Mouse (Mus musculus) limb, embryonic 14.5 days (tissue): ENCODE results near the gene Cnot1. TPM values are rescaled to one million over a fixed set of nuclear protein-coding genes. Genes with fewer than 3 reads are reported as not detected.

Experiments used
- ATAC-seq: fragments of 200-750 bp; cut with Nextera tagmentation; 2 replicates; pipeline ENCODE4 v1.8.0; 2017; ENCODE audit warnings: low read depth, moderate number of reproducible peaks, moderate TSS enrichment; ENCODE audit not compliant: low FRiP score
- DNase-seq: peaks from one replicate; pipeline ENCODE4 v3.0.0-alpha.2; 2015; ENCODE audit warnings: low spot score
- H3K27ac ChIP-seq: fragments of 300-500 bp; sonication (generic); replicated peaks from 2 replicates; pipeline ENCODE4 v1.5.1; 2014; ENCODE audit warnings: low read depth, mild to moderate bottlenecking, low read length, moderate library complexity, mixed read lengths
- H3K27me3 ChIP-seq: fragments of 300-500 bp; sonication (generic); 2 replicates; pipeline ENCODE4 v1.6.1; 2014; ENCODE audit warnings: low read length, mixed read lengths; ENCODE audit not compliant: control insufficient read depth, insufficient read depth
- H3K36me3 ChIP-seq: fragments of 300-500 bp; sonication (generic); 2 replicates; pipeline ENCODE4 v1.6.1; 2014; ENCODE audit warnings: mild to moderate bottlenecking, low read length, moderate library complexity, mixed read lengths; ENCODE audit not compliant: control insufficient read depth, insufficient read depth
- H3K4me1 ChIP-seq: fragments of 300-500 bp; sonication (generic); 2 replicates; pipeline ENCODE4 v1.6.1; 2014; ENCODE audit warnings: antibody characterized with exemption, low read length, mixed read lengths; ENCODE audit not compliant: control insufficient read depth, insufficient read depth
- H3K4me2 ChIP-seq: fragments of 300-500 bp; sonication (generic); replicated peaks from 2 replicates; pipeline ENCODE4 v1.6.1; 2014; ENCODE audit warnings: low read depth, mild to moderate bottlenecking, low read length, moderate library complexity; ENCODE audit not compliant: severe bottlenecking
- H3K4me3 ChIP-seq: fragments of 300-500 bp; sonication (generic); replicated peaks from 2 replicates; pipeline ENCODE4 v1.5.1; 2014; ENCODE audit warnings: low read length
- H3K9ac ChIP-seq: fragments of 300-500 bp; sonication (generic); 2 replicates; pipeline ENCODE4 v1.6.1; 2014; ENCODE audit warnings: mild to moderate bottlenecking, low read depth, low read length, moderate library complexity; ENCODE audit not compliant: severe bottlenecking
- H3K9me3 ChIP-seq: fragments of 300-500 bp; sonication (generic); 2 replicates; pipeline ENCODE4 v1.6.1; 2016; ENCODE audit warnings: low read length; ENCODE audit not compliant: control insufficient read depth
- POLR2A ChIP-seq: fragments of 200-500 bp; IDR thresholded peaks from 2 replicates; pipeline ENCODE4 v1.8.0; 2012; ENCODE audit warnings: inconsistent platforms, mild to moderate bottlenecking, moderate library complexity, borderline replicate concordance; ENCODE audit not compliant: insufficient read depth, insufficient read length; ENCODE audit errors: extremely low read depth
- WGBS: fragments of 180-500 bp; shearing (Covaris S2); extraction: QIAGEN DNeasy Blood & Tissue Kit; methylation state at CpG from one replicate; pipeline ENCODE4 v1.1.7; 2014; 5-methylcytosine and 5-hydroxymethylcytosine counted together
- polyA plus RNA-seq, 2 experiments: library from polyadenylated mRNA; depleted of rRNA in 1 of 2; stranded (reverse) in 1 of 2; unstranded in 1 of 2; fragments of >200 nt; fragmentation: Nextera tagmentation in 1 of 2; extraction: Ambion mirVana in 1 of 2; gene quantifications; 2 replicates each; pipeline versions ENCODE4 v1.2.1 to v1.2.3; 2012 to 2014

Cnot1 gene
- polyA plus RNA-seq, 2 experiments = 84.1 to 110 TPM

DNA sequence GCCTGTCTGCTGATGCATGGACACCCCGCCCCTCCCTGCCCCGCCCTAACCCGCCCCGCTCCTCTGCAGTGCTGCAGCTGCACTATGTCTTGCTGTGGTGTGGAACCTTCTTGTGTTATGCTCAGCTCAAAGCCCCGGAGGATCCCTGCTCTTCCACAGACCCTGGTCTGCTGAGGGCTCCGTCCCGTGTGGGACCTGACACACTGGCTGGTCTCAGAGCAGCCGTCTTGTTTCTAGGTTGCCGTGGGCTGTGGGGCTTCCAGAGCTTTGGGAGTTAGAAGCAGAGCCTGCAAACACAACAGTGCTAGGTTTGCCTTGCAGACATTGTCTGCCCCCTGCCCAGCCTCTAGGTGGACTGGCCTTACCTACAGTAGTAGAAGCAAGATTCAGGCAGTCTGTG is 94.9 kb downstream of the Cnot1 start:
- Histone ChIP-seq H3K27me3 (no peaks in the 10 kb centered on the region), H3K9ac (no peak overlapping the region), H3K27ac (no peak overlapping the region), H3K4me3 (no peak overlapping the region), H3K4me2 (no peak overlapping the region), H3K9me3 (no peaks in the 10 kb centered on the region), H3K4me1 (peaks cover 6% of the 10 kb centered on the region; the same call in 1 of the 2 replicates), H3K36me3 (0 out of 2 replicates have a peak, but pooled peaks cover 3% of the 10 kb centered on the region)
- TF ChIP-seq POLR2A = no peak
- DNase-seq = no peak
- ATAC-seq = no peak
- WGBS = 80% methylated on average over 9 of the region's 9 CpGs

DNA sequence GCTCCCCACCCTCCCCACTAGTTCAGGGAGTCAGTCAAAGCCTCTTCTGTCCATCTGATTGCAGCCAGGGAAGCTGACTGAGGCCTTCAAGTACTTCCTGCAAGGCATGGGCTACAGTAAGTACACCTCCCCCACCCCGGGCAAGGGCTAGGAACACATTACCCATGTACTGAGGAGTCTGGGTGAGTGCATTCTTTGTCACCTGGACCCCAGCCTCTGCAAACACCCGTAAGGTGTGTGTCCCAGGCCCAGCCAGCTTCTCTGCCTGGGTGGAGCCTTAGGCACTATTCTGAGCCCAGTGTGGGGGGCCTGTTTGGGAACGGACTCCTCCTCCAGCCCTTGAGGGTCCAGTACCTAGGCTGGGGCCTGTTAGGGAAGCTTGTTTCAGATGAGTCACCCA is 96.2 kb downstream of the Cnot1 start:
- H3K4me2 ChIP-seq = no peak overlapping the region
- H3K4me1 ChIP-seq = no peaks in the 10 kb centered on the region
- no peak overlapping the region for H3K4me3 ChIP-seq
- DNase-seq (no peak), ATAC-seq (no peak)
- H3K9ac ChIP-seq = no peak overlapping the region
- no peak for TF ChIP-seq POLR2A
- no peaks in the 10 kb centered on the region for H3K36me3 ChIP-seq
- H3K27ac ChIP-seq = no peak overlapping the region
- WGBS = 65% methylated on average over 3 of the region's 3 CpGs
- no peaks in the 10 kb centered on the region for H3K9me3 ChIP-seq
- no peaks in the 10 kb centered on the region for H3K27me3 ChIP-seq

DNA sequence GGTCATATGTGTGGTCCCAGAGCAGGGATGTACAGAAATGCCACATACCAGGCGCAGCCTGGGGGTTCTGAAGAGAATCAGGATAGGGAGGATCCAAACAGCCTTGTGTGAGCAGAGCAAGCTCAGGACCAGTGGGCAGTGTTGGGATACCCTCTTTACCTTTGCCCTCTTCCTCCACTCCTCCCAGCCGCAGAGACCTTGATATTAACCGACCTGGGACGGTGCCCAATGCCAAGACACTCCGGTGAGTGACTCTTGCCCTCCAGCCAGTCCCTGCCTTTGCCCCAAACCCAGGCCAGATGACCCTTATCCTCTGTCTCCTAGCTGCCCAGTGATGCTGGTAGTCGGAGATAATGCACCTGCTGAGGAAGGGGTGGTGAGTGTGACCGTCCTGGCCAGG is 97.7 kb downstream of the Cnot1 start:
- no peak for DNase-seq
- H3K9ac ChIP-seq = no peak overlapping the region
- ATAC-seq = no peak
- H3K27ac ChIP-seq = no peak overlapping the region
- no peaks in the 10 kb centered on the region for H3K9me3 ChIP-seq
- H3K4me2 ChIP-seq = no peak overlapping the region
- 84% methylated on average over 7 of the region's 7 CpGs for WGBS
- peaks cover under 1% of the 10 kb centered on the region; the same call in 1 of the 2 replicates for H3K4me1 ChIP-seq
- H3K4me3 ChIP-seq = no peak overlapping the region
- H3K27me3 ChIP-seq = no peaks in the 10 kb centered on the region
- TF ChIP-seq POLR2A = no peak
- H3K36me3 ChIP-seq = no peaks in the 10 kb centered on the region

- ATAC-seq (no peak), DNase-seq (no peak)
- Histone ChIP-seq H3K4me2 (no peak overlapping the region), H3K4me1 (peaks cover 15% of the 10 kb centered on the region), H3K27ac (no peak overlapping the region), H3K36me3 (no peaks in the 10 kb centered on the region), H3K9ac (no peak overlapping the region), H3K9me3 (no peaks in the 10 kb centered on the region), H3K27me3 (no peaks in the 10 kb centered on the region), H3K4me3 (no peak overlapping the region)
- TF ChIP-seq POLR2A = no peak
- WGBS = 84% methylated on average over 3 of the region's 3 CpGs
Observed at GRCm38 (mm10) chr8:95704538-95704937, 102.7 kb downstream of the Cnot1 start.

DNA sequence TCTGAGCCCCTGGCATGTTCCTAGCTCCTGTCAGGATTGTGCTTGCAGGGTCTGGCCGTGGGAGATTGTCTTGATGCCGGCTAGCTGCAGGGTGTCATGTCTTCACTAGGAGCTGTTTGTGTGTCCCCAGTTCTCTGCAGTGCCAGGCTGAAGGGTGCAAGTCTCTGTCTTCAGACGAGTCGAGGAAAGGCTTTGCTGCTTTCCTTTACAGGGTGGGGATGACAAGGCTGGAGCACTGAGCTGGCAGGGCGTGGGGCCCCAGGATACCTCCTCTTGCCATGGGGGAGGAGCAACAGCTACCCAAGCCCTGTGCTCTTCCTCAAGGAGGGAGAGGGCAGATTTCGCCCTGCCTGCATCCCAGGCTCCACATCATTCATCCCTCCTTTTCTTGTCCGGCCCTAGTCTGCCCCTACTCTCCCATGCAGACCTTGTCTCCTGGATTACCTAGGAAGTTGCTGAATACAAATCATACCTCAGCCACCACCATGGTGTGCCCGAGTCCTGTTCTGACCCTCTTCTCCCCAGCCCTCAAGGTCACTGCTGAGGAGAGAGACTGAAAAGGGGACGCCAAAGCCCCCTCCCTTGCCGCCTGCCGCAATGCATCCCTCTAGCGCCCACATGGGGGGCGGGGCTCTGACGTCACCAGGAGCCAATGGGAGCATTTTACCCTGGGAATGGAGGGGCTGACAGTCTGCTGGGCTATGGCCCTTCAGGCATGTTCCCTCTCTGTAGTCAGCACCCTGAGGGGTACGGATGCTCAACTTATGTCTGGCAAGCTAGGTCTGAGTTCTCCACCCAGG is 103.6 kb downstream of the Cnot1 start:
- 1% methylated on average over 15 of the region's 15 CpGs for WGBS
- ATAC-seq = no peak
- Histone ChIP-seq H3K4me2 (peak overlapping the region; percentile 97), H3K36me3 (no peaks in the 10 kb centered on the region), H3K27ac (no peak overlapping the region), H3K9ac (peak overlapping the region; percentile 59), H3K4me1 (peaks cover 15% of the 10 kb centered on the region), H3K9me3 (no peaks in the 10 kb centered on the region), H3K4me3 (peak overlapping the region; percentile 61), H3K27me3 (no peaks in the 10 kb centered on the region)
- no peak for TF ChIP-seq POLR2A
- peak; percentile 54 for DNase-seq
